Mouse (Mus musculus) brain, adult 2 months (tissue): ENCODE results near the gene Gad2.
A peak's percentile ranks its signal among the peaks of the same experiment; 100 is the strongest.
"Not testable (repeated sequence)": the region's sequence is repeated elsewhere in the genome, so short reads cannot be mapped to it uniquely, and the experiment has no call there.

Experiments
- DNase-seq: peaks from one replicate; pipeline ENCODE4 v3.0.0; 2011; ENCODE audit warnings: low read depth, low spot score

The Gad2 gene

DNA sequence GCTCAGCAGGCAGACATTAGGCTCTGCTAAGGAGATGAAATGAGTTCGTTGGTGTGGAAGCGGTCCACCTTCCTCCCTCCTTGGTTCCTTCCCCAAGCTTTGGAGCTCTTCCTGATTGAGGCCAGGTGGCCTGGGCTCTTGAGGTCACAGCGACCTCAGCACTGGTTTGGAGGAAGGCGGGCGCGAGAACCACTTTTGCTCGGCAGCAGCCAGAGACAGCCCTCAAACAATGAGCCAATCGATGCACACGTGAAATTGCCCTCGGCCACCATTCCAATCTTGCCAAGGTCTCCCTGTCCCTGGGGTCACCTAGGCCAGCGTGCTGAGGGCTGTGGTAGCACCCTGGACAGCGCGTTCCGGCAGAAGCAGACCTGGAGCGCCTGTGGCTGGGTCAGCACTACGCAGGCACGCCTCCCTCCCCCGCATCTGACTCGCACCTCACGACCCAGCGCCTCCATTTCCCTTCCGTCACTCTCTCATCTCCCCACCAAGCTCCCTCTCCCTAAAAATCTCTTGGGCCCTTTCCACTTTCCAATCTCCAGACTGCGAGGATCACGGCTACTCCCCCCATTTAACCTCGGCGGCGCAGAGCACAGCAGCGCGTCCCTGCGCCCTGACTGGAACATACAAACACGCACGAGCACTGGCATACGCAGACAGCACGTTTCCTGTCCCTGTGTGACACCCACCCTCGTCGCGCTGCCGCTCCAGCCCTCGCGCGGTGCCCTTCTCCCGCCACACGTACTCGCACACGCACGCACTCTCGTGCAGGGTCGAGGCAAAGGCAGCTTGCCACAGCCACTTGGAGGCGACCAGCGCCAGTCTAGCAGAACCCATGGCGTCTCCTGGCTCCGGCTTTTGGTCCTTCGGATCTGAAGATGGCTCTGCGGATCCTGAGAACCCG lies at the start of gene Gad2:
Gene Gad2, plus strand, starts transcription at position 378 of the 904 bp plus-strand sequence.
- DNase-seq, result peak; percentile 75

GRCm38 (mm10) chr2:22587469-22588169 lies 34.4 kb upstream of the Gad2 start:
- DNase-seq, result not testable (repeated sequence)

DNA sequence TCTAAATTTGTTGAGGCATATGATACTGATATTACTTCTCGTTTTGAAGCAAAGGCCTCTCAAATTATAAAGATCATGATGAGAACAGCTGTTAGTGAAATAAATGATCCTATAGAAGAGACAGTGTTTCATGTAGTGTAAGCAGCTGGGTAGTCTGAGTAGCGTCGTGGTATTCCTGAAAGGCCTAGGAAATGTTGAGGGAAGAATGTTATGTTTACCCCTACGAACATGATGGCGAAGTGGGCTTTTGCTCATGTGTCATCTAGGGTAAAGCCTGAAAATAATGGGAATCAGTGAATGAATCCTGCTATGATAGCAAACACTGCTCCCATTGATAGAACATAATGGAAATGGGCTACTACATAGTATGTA lies 33.8 kb upstream of the Gad2 start:
- DNase-seq, result not testable (repeated sequence)

DNA sequence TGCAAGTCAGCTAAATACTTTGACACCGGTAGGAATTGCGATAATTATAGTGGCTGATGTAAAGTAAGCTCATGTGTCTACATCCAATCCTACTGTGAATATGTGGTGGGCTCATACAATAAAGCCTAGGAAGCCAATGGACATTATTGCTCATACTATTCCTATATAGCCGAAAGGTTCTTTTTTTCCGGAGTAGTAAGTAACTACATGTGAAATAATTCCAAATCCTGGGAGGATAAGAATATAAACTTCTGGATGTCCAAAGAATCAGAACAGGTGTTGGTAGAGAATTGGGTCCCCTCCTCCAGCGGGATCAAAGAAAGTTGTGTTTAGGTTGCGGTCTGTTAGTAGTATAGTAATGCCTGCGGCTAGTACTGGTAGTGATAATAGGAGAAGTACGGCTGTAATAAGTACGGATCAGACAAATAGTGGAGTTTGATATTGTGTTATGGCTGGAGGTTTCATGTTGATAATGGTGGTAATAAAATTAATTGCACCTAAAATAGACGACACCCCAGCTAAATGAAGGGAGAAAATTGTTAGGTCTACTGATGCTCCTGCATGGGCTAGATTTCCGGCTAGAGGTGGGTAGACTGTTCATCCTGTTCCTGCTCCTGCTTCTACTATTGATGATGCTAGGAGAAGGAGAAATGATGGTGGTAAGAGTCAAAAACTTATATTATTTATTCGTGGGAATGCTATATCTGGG lies 33.2 kb upstream of the Gad2 start:
- not testable (repeated sequence) for DNase-seq

DNA sequence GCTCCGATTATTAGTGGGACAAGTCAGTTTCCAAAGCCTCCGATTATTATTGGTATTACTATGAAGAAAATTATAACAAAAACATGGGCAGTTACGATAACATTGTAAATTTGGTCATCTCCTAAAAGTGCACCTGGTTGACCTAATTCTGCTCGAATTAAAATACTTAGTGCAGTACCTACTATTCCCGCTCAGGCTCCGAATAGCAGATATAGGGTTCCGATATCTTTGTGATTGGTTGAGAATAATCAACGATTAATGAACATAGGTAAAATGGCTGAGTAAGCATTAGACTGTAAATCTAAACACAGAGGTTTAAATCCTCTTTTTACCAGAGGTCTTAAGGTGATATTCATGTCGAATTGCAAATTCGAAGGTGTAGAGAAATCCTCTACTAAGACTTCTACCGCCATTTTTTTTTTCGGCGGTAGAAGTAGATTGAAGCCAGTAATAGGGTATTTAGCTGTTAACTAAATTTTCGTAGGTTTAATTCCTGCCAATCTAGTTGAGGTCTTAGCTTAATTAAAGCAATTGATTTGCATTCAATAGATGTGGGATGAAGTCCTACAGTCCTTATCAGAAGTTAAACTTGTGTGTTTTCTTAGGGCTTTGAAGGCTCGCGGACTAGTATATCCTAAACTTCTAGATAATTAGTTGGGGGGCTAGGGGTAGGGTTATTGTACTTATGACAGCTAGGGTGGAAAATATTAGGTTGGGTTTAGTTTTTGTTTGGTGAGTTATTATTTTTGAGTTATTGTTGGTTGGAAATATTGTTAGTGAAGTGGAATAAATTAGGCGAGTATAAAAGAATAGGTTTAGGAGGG lies 32.4 kb upstream of the Gad2 start:
- DNase-seq, result not testable (repeated sequence)

DNA sequence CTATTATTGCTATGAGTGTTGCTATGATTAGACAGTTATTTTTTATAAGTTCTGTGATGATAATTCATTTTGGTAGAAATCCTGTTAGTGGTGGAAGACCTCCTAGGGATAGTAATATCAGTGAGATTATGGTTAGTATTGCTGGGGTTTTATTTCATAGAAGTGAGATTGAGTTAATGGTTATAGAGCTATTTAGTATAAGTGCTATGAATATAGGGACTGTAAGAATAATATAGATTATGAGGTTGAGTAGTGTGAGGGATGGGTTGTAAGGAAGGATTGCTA lies 31.9 kb upstream of the Gad2 start:
- DNase-seq, result no peak

GRCm38 (mm10) chr2:22617951-22618350 lies 4.1 kb upstream of the Gad2 start:
- peak; percentile 45 for DNase-seq

DNA sequence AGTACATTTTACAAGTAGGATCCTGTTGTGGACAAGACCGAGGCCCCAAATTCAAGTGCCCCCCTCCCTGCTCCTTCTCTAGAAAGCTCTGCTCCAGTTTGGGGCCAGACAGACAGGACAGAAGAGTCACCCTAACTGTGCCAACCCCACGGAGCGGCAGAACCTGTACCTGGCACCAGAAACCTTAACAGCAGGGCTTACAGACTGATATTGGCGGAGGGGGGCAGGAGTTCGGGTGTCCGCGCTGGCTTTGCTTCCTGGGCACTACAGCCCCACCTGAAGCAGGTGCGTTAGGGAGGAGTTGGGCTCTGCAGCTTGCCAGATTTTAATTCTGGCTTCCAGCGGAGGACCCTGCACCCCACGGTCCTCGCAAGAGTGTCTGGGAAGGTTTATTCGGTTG lies 2.6 kb upstream of the Gad2 start:
- no peak for DNase-seq

DNA sequence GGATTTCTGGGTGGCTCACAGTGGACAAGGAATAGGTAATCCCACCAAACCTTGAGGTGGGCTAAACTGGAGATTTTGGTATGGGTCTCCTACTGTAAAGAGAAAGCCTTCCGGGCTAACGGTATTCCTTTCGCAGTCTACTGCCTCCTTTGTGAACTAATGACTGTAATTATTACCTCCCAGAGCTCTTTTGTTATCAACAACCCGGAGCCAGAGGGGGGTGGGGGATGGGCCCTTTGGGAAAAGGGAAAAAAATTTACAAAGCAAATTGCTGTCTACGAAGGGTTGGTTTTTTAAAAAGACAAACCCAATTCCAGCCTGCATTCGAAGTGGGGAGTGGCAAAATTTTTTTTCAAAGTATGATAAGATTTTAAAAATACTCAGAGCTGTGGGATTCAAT lies 2.0 kb upstream of the Gad2 start:
- DNase-seq, result peak; percentile 35

DNA sequence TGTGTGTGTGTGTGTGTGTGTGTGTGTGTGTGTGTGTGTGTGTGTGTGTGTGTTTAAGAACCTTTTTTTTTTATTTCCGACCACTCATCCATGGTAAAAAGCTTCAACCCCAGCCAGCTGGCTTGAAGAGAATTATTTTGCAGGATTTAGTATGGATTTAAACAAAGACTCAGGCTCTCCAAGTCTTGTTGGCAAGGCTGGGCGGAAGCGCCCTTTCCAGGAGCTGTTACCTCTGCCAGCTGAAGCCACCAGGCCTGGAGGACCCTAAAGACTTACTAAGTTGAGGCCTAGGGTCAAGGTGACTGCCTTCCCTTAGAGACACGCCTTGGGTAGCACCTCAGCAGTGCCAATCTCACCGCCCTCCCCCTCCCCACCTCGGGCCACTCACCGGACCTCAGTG lies 1.5 kb upstream of the Gad2 start:
- no peak for DNase-seq

DNA sequence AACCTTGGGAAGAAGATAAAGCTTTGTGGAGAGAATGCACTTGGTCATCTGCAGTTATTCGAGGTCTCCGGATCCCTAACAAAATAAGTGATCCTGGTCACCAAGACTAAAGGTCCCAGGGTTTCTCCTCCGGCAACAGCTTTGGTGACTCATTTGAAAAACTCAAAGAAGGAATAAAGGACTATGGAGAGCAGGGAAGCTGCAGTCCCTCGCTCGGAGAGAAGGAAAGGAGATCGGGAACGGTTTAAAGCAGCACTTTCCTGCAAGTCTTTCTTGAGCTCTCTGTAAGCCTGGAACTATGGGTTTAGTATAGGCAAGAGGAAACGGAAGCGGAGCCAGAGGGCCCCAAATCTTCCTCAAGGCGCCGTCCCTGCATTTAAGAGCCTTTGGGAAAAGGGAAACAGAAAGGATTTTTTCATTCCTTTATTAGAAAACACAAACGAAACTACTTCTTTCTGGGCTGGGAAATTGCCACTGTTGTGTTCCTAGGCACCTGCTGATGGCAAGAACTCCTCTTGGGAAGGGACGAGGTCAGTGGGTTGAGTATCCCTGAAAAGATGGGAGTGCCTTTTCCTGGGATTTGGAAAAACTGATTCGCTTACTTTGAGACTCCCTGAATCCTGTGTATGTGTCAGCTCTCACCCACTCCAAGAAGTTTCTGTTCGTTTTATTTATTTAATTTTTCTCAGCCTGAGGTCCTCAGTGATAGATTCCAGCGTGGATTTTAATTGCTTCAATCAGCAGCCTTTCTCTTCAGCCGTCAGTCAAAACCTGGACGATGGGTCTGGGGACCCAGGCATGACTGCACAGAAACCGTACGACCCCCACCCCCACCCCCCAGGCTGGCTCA lies 802 bp upstream of the Gad2 start:
- peak; percentile 17 for DNase-seq

GRCm38 (mm10) chr2:22623111-22624070 lies 1.4 kb downstream of the Gad2 start:
- peak; percentile 16 for DNase-seq

- peak; percentile 15 for DNase-seq
Observed at GRCm38 (mm10) chr2:22624188-22624975, 2.4 kb downstream of the Gad2 start.

- DNase-seq, result no peak
Observed at GRCm38 (mm10) chr2:22625096-22625960, 3.3 kb downstream of the Gad2 start.

DNA sequence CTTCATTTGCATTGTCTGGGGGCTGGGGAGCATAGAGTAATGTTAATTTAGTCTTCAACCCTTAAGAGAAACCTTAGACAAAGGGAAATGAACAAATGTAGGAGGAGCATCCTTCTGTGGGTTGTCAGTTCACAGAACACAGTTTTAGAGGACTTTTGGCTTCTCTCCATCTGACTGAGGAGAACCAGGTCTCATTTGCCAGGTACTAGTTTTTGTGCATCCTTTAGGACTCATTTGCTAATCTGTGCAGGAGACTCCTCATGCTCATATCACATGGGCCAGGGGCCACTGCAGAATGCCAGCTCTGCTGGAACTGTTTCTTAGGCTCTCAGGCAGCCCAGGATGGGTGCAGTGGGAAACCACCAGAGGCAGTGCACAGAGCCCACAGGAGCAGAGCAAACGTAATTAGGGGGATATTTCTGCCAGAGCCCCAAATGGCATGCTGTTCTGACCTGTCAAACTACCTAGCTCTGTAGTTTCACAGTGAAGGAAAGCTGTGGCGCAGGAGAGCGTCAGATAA lies 5.2 kb downstream of the Gad2 start:
- DNase-seq, result peak; percentile 56

DNA sequence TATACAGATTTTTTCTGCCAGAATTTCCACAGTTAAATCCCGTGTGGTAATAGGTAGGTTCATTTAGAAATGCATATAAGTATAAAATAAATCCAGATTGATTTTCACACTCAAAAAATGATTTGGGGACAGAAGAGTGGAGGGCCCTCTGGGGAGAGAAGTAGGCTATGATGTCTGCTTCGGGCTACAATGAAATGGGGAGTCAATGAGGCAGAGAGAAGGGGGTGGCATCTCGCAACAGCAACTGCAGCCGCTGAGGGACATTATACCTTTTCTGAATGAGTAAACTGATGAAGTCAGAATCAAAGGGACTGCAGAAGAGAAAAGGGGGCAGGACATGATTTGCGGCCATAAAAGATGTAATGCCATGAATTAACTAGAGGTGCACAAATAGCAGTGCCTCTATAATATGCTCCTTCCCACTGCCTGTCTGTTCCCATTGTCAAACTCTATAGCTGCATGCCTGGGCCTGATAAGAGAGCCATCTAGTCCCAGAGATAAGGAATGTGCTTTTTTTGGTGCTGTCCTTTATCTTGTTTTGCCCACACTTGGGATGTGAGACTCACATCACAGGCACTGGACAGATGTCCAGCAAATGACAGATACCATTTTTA lies 5.9 kb downstream of the Gad2 start:
- DNase-seq, result no peak

- DNase-seq, result peak; percentile 35
Observed at GRCm38 (mm10) chr2:22634766-22635165, 12.8 kb downstream of the Gad2 start.
